Mouse (Mus musculus): Measurements from ENCODE around the gene Gm6685. TPM values are rescaled to one million over a fixed set of nuclear protein-coding genes. Genes with fewer than 3 reads are reported as not detected.

Gm6685 gene
- polyA plus RNA-seq, 1 experiment: not detected

DNA sequence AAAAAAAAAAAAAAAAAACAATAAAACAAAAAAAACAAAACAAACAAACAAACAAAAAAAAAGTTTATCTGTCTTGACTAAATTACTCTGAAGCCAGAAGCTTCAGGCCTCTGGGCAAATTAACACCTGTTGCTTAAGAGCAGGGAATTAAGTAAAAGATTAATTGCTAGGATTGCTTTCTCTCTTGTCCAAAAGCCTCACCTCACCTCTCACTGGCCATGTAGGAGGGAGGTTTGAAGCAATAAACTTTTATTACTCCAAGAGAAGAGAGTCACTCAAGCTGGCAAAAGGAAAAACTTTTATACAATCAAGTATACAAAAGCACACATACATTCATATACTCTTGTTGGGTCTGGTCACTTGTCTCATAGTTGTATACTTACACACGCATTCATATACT is 31.9 kb downstream of the Gm6685 start:
- TF ChIP-seq POLR2A (IDR thresholded peaks at IDR 0.05; ENCODE audit: borderline replicate concordance, low read depth, low read length) (no peak), CTCF (IDR thresholded peaks at IDR 0.05; ENCODE audit: low read depth, low read length) (no peak)

DNA sequence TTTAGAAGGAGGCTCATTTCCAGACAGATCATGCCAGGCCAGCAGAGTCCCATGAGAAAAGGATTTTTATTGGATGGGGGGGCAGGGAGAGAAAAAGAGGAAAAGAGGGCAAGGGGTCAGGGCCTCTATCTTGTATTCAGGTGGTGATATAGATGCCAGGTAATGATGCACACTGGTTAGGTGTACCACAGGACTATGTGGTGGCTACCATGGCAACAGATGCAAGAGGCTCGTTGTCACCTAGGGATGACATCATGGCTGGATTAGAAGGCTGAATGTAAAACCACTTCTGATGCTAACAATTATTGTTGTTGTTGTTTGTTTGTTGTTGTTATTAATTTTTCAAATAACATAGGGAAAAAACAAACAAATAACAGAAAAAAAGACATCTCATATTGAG is 49.2 kb downstream of the Gm6685 start:
- H3K27ac ChIP-seq (ENCODE audit: insufficient read depth, low read depth, low read length): no peak overlapping the region
- no peak overlapping the region for H3K4me3 ChIP-seq (ENCODE audit: insufficient read depth, low read length)
- TF ChIP-seq CTCF (IDR thresholded peaks at IDR 0.05; ENCODE audit: low read depth, low read length) (no peak), POLR2A (IDR thresholded peaks at IDR 0.05; ENCODE audit: borderline replicate concordance, low read depth, low read length) (no peak)
- H3K4me1 ChIP-seq (ENCODE audit: control insufficient read depth, insufficient read depth, low read length): no peaks in the 10 kb centered on the region

More for the DNA sequence above, 31.9 kb downstream of the Gm6685 start:
- Histone ChIP-seq H3K4me3 (ENCODE audit: insufficient read depth, low read length) (no peak overlapping the region), H3K4me1 (ENCODE audit: control insufficient read depth, insufficient read depth, low read length) (no peaks in the 10 kb centered on the region), H3K27ac (ENCODE audit: insufficient read depth, low read depth, low read length) (no peak overlapping the region)

Other genes with a start within 250 kb of the Gm6685 start
- not detected in 2 replicates for gene Ccdc85a, start 244.5 kb upstream of the Gm6685 start, polyA plus RNA-seq (2012; ENCODE audit: insufficient read depth, insufficient read length, missing spikeins)

All from bone marrow macrophage, adult 2 months (primary cell).